Mouse (Mus musculus): ENCODE results near the gene Nufip2. TPM values are rescaled to one million over a fixed set of nuclear protein-coding genes. Genes with fewer than 3 reads are reported as not detected.
"Not testable (repeated sequence)": the region's sequence is repeated elsewhere in the genome, so short reads cannot be mapped to it uniquely, and the experiment has no call there.

Gene Nufip2
- polyA plus RNA-seq, 1 experiment from 2014 or later, result 9.9 TPM

DNA sequence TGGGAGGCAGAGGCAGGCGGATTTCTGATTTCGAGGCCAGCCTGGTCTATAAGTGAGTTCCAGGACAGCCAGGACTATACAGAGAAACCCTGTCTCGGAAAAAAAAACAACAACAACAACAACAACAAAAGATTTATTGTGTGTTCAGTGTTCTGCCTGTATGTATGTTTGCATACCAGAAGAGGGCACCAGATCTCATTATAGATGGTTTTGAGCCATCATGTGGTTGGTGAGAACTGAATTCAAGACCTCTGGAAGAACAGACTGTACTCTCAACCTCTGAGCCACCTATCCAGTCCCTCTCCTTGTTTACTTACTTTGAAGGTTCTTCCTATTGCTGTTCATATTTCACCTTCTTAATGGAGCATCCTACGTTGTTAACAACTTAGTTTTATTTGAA is 35.4 kb downstream of the Nufip2 start:
- no peak for ATAC-seq (ENCODE audit: insufficient number of reproducible peaks, insufficient read depth, low FRiP score, low read depth)
- no peak overlapping the region for H3K4me2 ChIP-seq (replicated peaks; ENCODE audit: low read depth, low read length)
- no peaks in the 10 kb centered on the region for H3K4me1 ChIP-seq (ENCODE audit: control insufficient read depth, insufficient read depth, low read length)
- no peak overlapping the region for H3K9ac ChIP-seq (replicated peaks; ENCODE audit: low read depth, low read length)
- 86% methylated on average over 4 of the region's 4 CpGs for WGBS
- no peaks in the 10 kb centered on the region for H3K27me3 ChIP-seq (ENCODE audit: control insufficient read depth, insufficient read depth, low read length)
- no peaks in the 10 kb centered on the region; the same call in 1 of the 2 replicates for H3K36me3 ChIP-seq (ENCODE audit: control insufficient read depth, insufficient read depth, low read length)
- H3K4me3 ChIP-seq (ENCODE audit: low read depth, low read length), result no peak overlapping the region
- no peak overlapping the region for H3K27ac ChIP-seq (ENCODE audit: low read length)
- H3K9me3 ChIP-seq (ENCODE audit: control insufficient read depth, low read depth, low read length), result no peaks in the 10 kb centered on the region

DNA sequence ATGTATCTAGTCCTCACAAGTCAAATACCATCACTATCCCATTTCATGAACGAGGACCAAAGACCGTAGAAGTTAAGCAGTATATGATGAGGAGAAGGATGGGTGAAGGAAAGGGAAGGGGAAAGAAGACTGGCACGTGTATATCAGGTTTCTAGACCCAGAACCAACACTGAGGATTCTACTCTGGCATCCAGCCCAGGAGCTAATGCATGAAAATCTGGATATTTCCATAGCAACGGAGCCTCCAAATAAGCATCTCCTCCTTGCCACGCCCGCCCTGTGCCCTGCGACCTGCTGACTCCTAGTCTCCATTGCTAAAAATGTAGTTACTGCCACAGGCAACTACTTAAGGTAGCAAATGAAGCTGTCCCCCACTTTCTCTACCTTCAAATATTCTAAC is 38.8 kb downstream of the Nufip2 start:
- no peak for ATAC-seq (ENCODE audit: insufficient number of reproducible peaks, insufficient read depth, low FRiP score, low read depth)
- H3K27ac ChIP-seq (ENCODE audit: low read length), result no peak overlapping the region
- 75% methylated on average over 7 of the region's 7 CpGs for WGBS
- H3K4me1 ChIP-seq (ENCODE audit: control insufficient read depth, insufficient read depth, low read length), result no peaks in the 10 kb centered on the region
- no peaks in the 10 kb centered on the region for H3K9me3 ChIP-seq (ENCODE audit: control insufficient read depth, low read depth, low read length)
- no peaks in the 10 kb centered on the region for H3K36me3 ChIP-seq (ENCODE audit: control insufficient read depth, insufficient read depth, low read length)
- no peak overlapping the region for H3K4me2 ChIP-seq (replicated peaks; ENCODE audit: low read depth, low read length)
- no peaks in the 10 kb centered on the region for H3K27me3 ChIP-seq (ENCODE audit: control insufficient read depth, insufficient read depth, low read length)
- no peak overlapping the region for H3K9ac ChIP-seq (replicated peaks; ENCODE audit: low read depth, low read length)
- no peak overlapping the region for H3K4me3 ChIP-seq (ENCODE audit: low read depth, low read length)

DNA sequence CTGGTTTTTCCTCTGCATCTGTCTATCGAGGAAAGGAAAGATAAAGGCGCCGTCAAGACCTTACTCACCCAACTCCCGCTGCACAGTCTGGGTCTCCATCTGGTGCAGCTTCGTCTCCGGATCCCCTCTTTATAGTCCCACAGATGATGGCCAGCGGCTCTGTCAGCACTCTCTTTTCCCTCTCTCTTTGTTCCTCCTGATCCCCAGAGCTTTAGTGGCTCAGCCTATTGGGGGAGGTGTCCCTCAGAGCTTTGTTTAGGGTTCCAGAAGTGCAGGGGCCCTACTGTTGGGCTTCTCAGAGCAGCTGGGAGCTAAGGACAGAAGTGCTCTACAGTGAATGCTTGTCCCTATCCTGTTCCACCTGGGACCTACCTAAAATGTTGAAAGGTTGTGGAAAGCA is 39.2 kb downstream of the Nufip2 start, which contains the start of gene Cryba1:
Gene Cryba1, minus strand, starts transcription at position 101 of the 400 bp plus-strand sequence.
- ATAC-seq (ENCODE audit: insufficient number of reproducible peaks, insufficient read depth, low FRiP score, low read depth), result no peak
- whole genome bisulfite sequencing, result 65% methylated on average over 7 of the region's 7 CpGs
- no peaks in the 10 kb centered on the region for H3K4me1 ChIP-seq (ENCODE audit: control insufficient read depth, insufficient read depth, low read length)

DNA sequence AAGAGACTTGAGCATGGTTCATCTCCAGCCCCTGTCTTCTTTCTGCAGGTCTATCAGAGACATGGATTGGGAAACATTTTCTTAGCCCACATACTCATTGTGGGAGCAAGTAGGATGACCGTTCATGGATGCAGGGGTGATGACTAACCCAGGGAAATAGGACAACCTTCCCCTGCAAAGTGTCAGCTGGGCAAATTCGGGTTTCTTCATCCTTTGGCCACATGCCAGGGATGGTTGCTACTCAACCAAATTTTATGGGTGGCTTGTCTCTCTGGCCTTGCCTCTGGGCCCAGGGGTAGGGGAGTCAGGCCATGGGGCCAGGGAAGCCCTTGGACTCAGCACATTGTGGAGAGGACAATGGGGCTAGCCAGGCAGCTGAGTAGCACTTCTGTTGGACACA is 42.6 kb downstream of the Nufip2 start:
- Histone ChIP-seq H3K27ac (ENCODE audit: low read length) (no peak overlapping the region), H3K4me1 (ENCODE audit: control insufficient read depth, insufficient read depth, low read length) (no peaks in the 10 kb centered on the region), H3K4me2 (replicated peaks; ENCODE audit: low read depth, low read length) (no peak overlapping the region), H3K9ac (replicated peaks; ENCODE audit: low read depth, low read length) (no peak overlapping the region), H3K9me3 (ENCODE audit: control insufficient read depth, low read depth, low read length) (no peaks in the 10 kb centered on the region), H3K36me3 (ENCODE audit: control insufficient read depth, insufficient read depth, low read length) (no peaks in the 10 kb centered on the region), H3K27me3 (ENCODE audit: control insufficient read depth, insufficient read depth, low read length) (no peaks in the 10 kb centered on the region), H3K4me3 (ENCODE audit: low read depth, low read length) (no peak overlapping the region)
- 69% methylated on average over 2 of the region's 2 CpGs for WGBS
- ATAC-seq (ENCODE audit: insufficient number of reproducible peaks, insufficient read depth, low FRiP score, low read depth), result no peak

More for the DNA sequence above, 39.2 kb downstream of the Nufip2 start, which contains the start of gene Cryba1:
- no peaks in the 10 kb centered on the region for H3K27me3 ChIP-seq (ENCODE audit: control insufficient read depth, insufficient read depth, low read length)
- no peak within 1 kb of the TSS for H3K9ac ChIP-seq (replicated peaks; ENCODE audit: low read depth, low read length)
- H3K4me3 ChIP-seq (ENCODE audit: low read depth, low read length), result no peak within 1 kb of the TSS
- H3K9me3 ChIP-seq (ENCODE audit: control insufficient read depth, low read depth, low read length), result no peaks in the 10 kb centered on the region
- no peak within 1 kb of the TSS for H3K27ac ChIP-seq (ENCODE audit: low read length)
- H3K36me3 ChIP-seq (ENCODE audit: control insufficient read depth, insufficient read depth, low read length), result no peaks in the 10 kb centered on the region
- no peak within 1 kb of the TSS for H3K4me2 ChIP-seq (replicated peaks; ENCODE audit: low read depth, low read length)

DNA sequence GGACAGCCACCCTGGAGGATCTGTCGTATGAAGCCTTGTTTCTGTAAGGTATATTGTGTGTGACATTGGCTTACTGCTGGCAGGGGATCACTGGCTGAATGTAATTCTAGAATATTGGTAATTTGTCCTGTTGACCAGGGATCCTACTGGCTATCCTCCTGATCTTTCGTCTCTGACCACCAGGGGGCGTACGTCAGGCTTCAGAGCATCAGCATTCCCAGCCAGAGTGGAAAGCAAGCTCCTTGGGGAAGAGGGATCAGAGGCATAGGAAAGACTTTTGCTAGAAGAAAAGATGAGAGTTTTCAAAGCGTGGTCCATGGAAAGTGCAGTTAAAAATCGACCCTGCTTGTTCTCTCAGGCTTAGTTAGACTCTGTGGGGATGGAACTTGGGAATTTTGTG is 51.3 kb downstream of the Nufip2 start:
- Histone ChIP-seq H3K9ac (replicated peaks; ENCODE audit: low read depth, low read length) (no peak overlapping the region), H3K4me2 (replicated peaks; ENCODE audit: low read depth, low read length) (no peak overlapping the region), H3K4me1 (ENCODE audit: control insufficient read depth, insufficient read depth, low read length) (no peaks in the 10 kb centered on the region), H3K27me3 (ENCODE audit: control insufficient read depth, insufficient read depth, low read length) (no peaks in the 10 kb centered on the region), H3K36me3 (ENCODE audit: control insufficient read depth, insufficient read depth, low read length) (no peaks in the 10 kb centered on the region), H3K9me3 (ENCODE audit: control insufficient read depth, low read depth, low read length) (no peaks in the 10 kb centered on the region), H3K27ac (ENCODE audit: low read length) (no peak overlapping the region), H3K4me3 (ENCODE audit: low read depth, low read length) (no peak overlapping the region)
- ATAC-seq (ENCODE audit: insufficient number of reproducible peaks, insufficient read depth, low FRiP score, low read depth), result no peak
- under 1% methylated on average over 6 of the region's 6 CpGs for WGBS

DNA sequence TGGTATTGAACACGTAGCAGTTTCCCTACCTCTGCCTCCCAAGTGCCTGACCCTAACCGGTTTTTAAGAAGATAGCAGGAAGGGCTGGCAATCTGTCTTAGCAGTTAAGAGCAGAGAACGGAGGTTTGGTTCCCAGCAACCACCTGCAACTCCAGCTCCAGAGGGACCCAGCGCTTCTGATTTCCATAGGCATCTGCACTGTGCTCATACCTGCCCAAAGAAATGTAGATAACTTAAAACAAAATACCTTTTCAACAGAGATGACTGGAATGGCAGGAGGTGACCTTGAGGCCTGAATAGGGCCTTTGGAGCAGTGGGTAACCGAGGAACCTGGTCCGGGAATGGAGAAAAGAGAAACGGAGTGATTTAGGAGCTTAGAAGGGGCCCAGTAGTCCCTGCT is 52.6 kb downstream of the Nufip2 start:
- Histone ChIP-seq H3K4me3 (ENCODE audit: low read depth, low read length) (no peak overlapping the region), H3K9me3 (ENCODE audit: control insufficient read depth, low read depth, low read length) (no peaks in the 10 kb centered on the region), H3K36me3 (ENCODE audit: control insufficient read depth, insufficient read depth, low read length) (no peaks in the 10 kb centered on the region), H3K9ac (replicated peaks; ENCODE audit: low read depth, low read length) (no peak overlapping the region), H3K4me2 (replicated peaks; ENCODE audit: low read depth, low read length) (no peak overlapping the region), H3K27me3 (ENCODE audit: control insufficient read depth, insufficient read depth, low read length) (no peaks in the 10 kb centered on the region), H3K27ac (ENCODE audit: low read length) (no peak overlapping the region), H3K4me1 (ENCODE audit: control insufficient read depth, insufficient read depth, low read length) (no peaks in the 10 kb centered on the region)
- ATAC-seq (ENCODE audit: insufficient number of reproducible peaks, insufficient read depth, low FRiP score, low read depth), result no peak
- WGBS, result 46% methylated on average over 7 of the region's 7 CpGs

DNA sequence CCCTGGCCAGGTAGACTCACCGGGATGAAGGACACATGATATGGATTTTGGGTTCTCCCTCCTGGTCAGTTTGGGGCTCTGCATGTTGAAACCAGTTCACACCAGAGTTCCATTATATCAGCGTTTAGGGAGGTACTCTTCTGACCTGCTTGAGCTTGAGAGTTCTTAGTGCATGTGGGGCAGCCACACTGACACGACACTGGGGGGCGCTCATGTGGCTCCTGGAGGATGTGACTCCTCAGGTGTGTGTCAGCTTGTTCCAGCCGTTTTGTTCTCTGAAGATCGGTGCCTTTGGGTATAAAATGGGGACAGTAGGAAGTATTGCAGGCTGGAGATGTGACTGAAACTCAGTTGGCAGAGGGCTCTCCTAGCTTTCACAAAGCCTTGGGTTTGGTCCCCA is 58.0 kb downstream of the Nufip2 start:
- no peaks in the 10 kb centered on the region for H3K27me3 ChIP-seq (ENCODE audit: control insufficient read depth, insufficient read depth, low read length)
- no peak overlapping the region for H3K27ac ChIP-seq (ENCODE audit: low read length)
- WGBS, result 29% methylated on average over 6 of the region's 6 CpGs
- H3K9ac ChIP-seq (replicated peaks; ENCODE audit: low read depth, low read length), result no peak overlapping the region
- H3K36me3 ChIP-seq (ENCODE audit: control insufficient read depth, insufficient read depth, low read length), result no peaks in the 10 kb centered on the region
- no peaks in the 10 kb centered on the region for H3K4me1 ChIP-seq (ENCODE audit: control insufficient read depth, insufficient read depth, low read length)
- no peaks in the 10 kb centered on the region for H3K9me3 ChIP-seq (ENCODE audit: control insufficient read depth, low read depth, low read length)
- H3K4me3 ChIP-seq (ENCODE audit: low read depth, low read length), result no peak overlapping the region
- ATAC-seq (ENCODE audit: insufficient number of reproducible peaks, insufficient read depth, low FRiP score, low read depth), result no peak
- H3K4me2 ChIP-seq (replicated peaks; ENCODE audit: low read depth, low read length), result no peak overlapping the region

DNA sequence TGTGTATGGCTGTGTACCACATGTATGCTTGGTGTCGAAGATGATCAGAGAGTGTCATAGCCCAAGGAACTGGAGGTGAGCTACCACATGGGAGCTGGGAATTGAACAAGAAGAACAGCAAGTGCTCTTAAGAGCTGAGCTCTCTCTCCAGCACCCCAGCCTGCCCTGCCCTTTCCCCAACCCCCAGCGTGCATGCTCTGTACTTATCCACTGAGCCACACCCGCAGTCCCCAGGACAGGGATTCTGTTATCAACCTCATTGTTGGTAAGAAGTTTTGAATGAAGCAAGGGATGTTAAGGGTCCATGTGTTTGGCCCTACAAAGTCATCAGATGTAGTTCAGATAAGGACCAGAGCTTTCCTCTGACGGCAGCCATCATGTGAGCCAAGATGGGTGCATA is 60.7 kb downstream of the Nufip2 start:
- 80% methylated on average over 4 of the region's 4 CpGs for WGBS
- Histone ChIP-seq H3K27ac (ENCODE audit: low read length) (no peak overlapping the region), H3K4me2 (replicated peaks; ENCODE audit: low read depth, low read length) (no peak overlapping the region), H3K4me3 (ENCODE audit: low read depth, low read length) (no peak overlapping the region), H3K27me3 (ENCODE audit: control insufficient read depth, insufficient read depth, low read length) (no peaks in the 10 kb centered on the region), H3K36me3 (ENCODE audit: control insufficient read depth, insufficient read depth, low read length) (no peaks in the 10 kb centered on the region), H3K9ac (replicated peaks; ENCODE audit: low read depth, low read length) (no peak overlapping the region), H3K4me1 (ENCODE audit: control insufficient read depth, insufficient read depth, low read length) (no peaks in the 10 kb centered on the region), H3K9me3 (ENCODE audit: control insufficient read depth, low read depth, low read length) (no peaks in the 10 kb centered on the region)
- no peak for ATAC-seq (ENCODE audit: insufficient number of reproducible peaks, insufficient read depth, low FRiP score, low read depth)

DNA sequence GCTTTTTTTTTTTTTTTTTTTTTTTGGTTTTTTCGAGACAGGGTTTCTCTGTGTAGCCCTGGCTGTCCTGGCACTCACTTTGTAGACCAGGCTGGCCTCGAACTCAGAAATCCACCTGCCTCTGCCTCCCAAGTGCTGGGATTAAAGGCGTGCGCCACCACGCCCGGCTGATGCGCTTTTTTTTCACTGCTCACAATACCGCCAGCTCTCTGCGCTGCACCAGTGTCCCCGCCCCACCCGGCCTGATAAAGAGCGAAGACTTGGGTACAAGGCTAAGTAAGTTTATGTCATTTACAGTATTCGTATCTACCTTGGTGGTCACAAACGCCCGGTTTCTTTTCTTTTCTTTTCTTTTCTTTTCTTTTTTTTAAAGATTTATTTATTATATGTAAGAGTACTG is 61.1 kb downstream of the Nufip2 start:
- ATAC-seq (ENCODE audit: insufficient number of reproducible peaks, insufficient read depth, low FRiP score, low read depth); H3K27ac ChIP-seq (ENCODE audit: low read length); H3K4me2 ChIP-seq (replicated peaks; ENCODE audit: low read depth, low read length); H3K36me3 ChIP-seq (ENCODE audit: control insufficient read depth, insufficient read depth, low read length); H3K9ac ChIP-seq (replicated peaks; ENCODE audit: low read depth, low read length); H3K27me3 ChIP-seq (ENCODE audit: control insufficient read depth, insufficient read depth, low read length); H3K9me3 ChIP-seq (ENCODE audit: control insufficient read depth, low read depth, low read length); H3K4me3 ChIP-seq (ENCODE audit: low read depth, low read length); H3K4me1 ChIP-seq (ENCODE audit: control insufficient read depth, insufficient read depth, low read length): not testable (repeated sequence)
- 94% methylated on average over 13 of the region's 15 CpGs for WGBS

Data from stomach, embryonic 14.5 days (tissue).